In genomic region chr17:51534270-51534669, GRCm38 (mm10) we compare ENCODE assay signal across 8 mouse cellular contexts.
DNase-seq lines count a peak whose midpoint lies in the region; ATAC-seq lines count a peak whose summit lies in the region.

No protein-coding gene starts in this region.

- no peaks in the 10 kb centered on the region for H3K36me3 ChIP-seq in kidney, embryonic 15.5 days
- H3K36me3 ChIP-seq in embryonic facial prominence, embryonic 13.5 days, result no peaks in the 10 kb centered on the region
- no peaks in the 10 kb centered on the region for H3K36me3 ChIP-seq in hindbrain, embryonic 10.5 days
- no peaks in the 10 kb centered on the region for H3K36me3 ChIP-seq in neural tube, embryonic 12.5 days

- peak overlapping the region; percentile 27 for H3K4me3 ChIP-seq in kidney, embryonic 15.5 days (replicated peaks)
- H3K4me3 ChIP-seq in embryonic facial prominence, embryonic 13.5 days, result peak overlapping the region; percentile 30
- H3K4me3 ChIP-seq in hindbrain, embryonic 10.5 days, result peak overlapping the region; percentile 26; the same call in 1 of the 2 replicates
- no peak overlapping the region for H3K4me3 ChIP-seq in neural tube, embryonic 12.5 days

- H3K9ac ChIP-seq in kidney, embryonic 15.5 days, result no peak overlapping the region
- H3K9ac ChIP-seq in embryonic facial prominence, embryonic 13.5 days, result no peak overlapping the region
- H3K9ac ChIP-seq in neural tube, embryonic 12.5 days, result no peak overlapping the region

- H3K27me3 ChIP-seq in kidney, embryonic 15.5 days, result no peaks in the 10 kb centered on the region
- H3K27me3 ChIP-seq in embryonic facial prominence, embryonic 13.5 days, result peaks cover 20% of the 10 kb centered on the region; the same call in 1 of the 2 replicates
- no peaks in the 10 kb centered on the region for H3K27me3 ChIP-seq in hindbrain, embryonic 10.5 days (ENCODE audit: insufficient read depth, poor library complexity, severe bottlenecking)
- H3K27me3 ChIP-seq in neural tube, embryonic 12.5 days (replicated peaks), result no peaks in the 10 kb centered on the region

- 8% methylated on average over 14 of the region's 14 CpGs for WGBS in kidney, embryonic 15.5 days
- 5% methylated on average over 14 of the region's 14 CpGs for WGBS in embryonic facial prominence, embryonic 13.5 days
- 38% methylated on average over 14 of the region's 14 CpGs for WGBS in hindbrain, embryonic 10.5 days
- 19% methylated on average over 14 of the region's 14 CpGs for WGBS in neural tube, embryonic 12.5 days

- DNase-seq in kidney, postnatal 25 days, result no peak
- peak; percentile 9 for DNase-seq in hindbrain, embryonic 10.5 days (ENCODE audit: low spot score)
- no peak for DNase-seq in layer of hippocampus, postnatal 14 days (ENCODE audit: low spot score in 2 of 2)
- no peak for DNase-seq in retina, postnatal 1 day

- no peak overlapping the region for H3K27ac ChIP-seq in kidney, embryonic 15.5 days
- no peak overlapping the region for H3K27ac ChIP-seq in embryonic facial prominence, embryonic 13.5 days
- no peak overlapping the region for H3K27ac ChIP-seq in hindbrain, embryonic 10.5 days
- no peak overlapping the region for H3K27ac ChIP-seq in neural tube, embryonic 12.5 days

- no peaks in the 10 kb centered on the region for H3K9me3 ChIP-seq in kidney, embryonic 15.5 days (replicated peaks)
- H3K9me3 ChIP-seq in embryonic facial prominence, embryonic 13.5 days, result no peaks in the 10 kb centered on the region
- no peaks in the 10 kb centered on the region for H3K9me3 ChIP-seq in hindbrain, embryonic 10.5 days
- H3K9me3 ChIP-seq in neural tube, embryonic 12.5 days, result no peaks in the 10 kb centered on the region

- peak; percentile 94 for ATAC-seq in kidney, embryonic 15.5 days (replicated peaks; ENCODE audit: low FRiP score)
- peak; percentile 74; the same call in 1 of the 2 replicates for ATAC-seq in embryonic facial prominence, embryonic 13.5 days (ENCODE audit: insufficient number of reproducible peaks, insufficient read depth, low FRiP score, low TSS enrichment, low read depth)
- ATAC-seq in neural tube, embryonic 12.5 days (ENCODE audit: low FRiP score, low read depth), result 0 out of 2 replicates have a peak, but pooled peaks have one; percentile 51
- ATAC-seq in CD4-positive, CD25-positive, alpha-beta regulatory T cell, adult 4 months, result no peak

- peaks cover 15% of the 10 kb centered on the region for H3K4me1 ChIP-seq in kidney, embryonic 15.5 days
- peaks cover 11% of the 10 kb centered on the region for H3K4me1 ChIP-seq in embryonic facial prominence, embryonic 13.5 days
- peaks cover 14% of the 10 kb centered on the region for H3K4me1 ChIP-seq in hindbrain, embryonic 10.5 days (replicated peaks)
- H3K4me1 ChIP-seq in neural tube, embryonic 12.5 days, result peaks cover 7% of the 10 kb centered on the region; the same call in 1 of the 2 replicates

- peak overlapping the region; percentile 56 for H3K4me2 ChIP-seq in kidney, embryonic 15.5 days
- H3K4me2 ChIP-seq in embryonic facial prominence, embryonic 13.5 days, result peak overlapping the region; percentile 59
- peak overlapping the region; percentile 47 for H3K4me2 ChIP-seq in neural tube, embryonic 12.5 days (replicated peaks)
